ENCODE assay signal across 10 mouse cellular contexts in genomic region chr17:26999996-27000395, GRCm38 (mm10). TPM values are rescaled to one million over a fixed set of nuclear protein-coding genes. Genes with fewer than 3 reads are reported as not detected.
DNase-seq lines count a peak whose midpoint lies in the region; ATAC-seq and TF ChIP-seq lines count a peak whose summit lies in the region.
"Had no signal": no experiment of that assay in that cellular context is flagged by ENCODE, and none has a peak within 500 bp of the region (broad histone marks: within the 10 kb centered on the region; RNA-seq: fewer than 3 reads in every experiment).

No protein-coding gene starts in this region.

- H3K27ac ChIP-seq in embryonic facial prominence, embryonic 14.5 days (replicated peaks; ENCODE audit: low read depth, low read length): no peak overlapping the region
- H3K27ac ChIP-seq in embryonic facial prominence, embryonic 10.5 days (replicated peaks): no peak overlapping the region
- H3K27ac ChIP-seq in embryonic facial prominence, embryonic 15.5 days (replicated peaks): no peak overlapping the region
- H3K27ac ChIP-seq: forebrain, embryonic 12.5 days had no signal

- H3K4me3 ChIP-seq in embryonic facial prominence, embryonic 14.5 days (ENCODE audit: low read depth, low read length): no peak overlapping the region
- no peak overlapping the region for H3K4me3 ChIP-seq in embryonic facial prominence, embryonic 10.5 days
- no peak overlapping the region for H3K4me3 ChIP-seq in embryonic facial prominence, embryonic 15.5 days (replicated peaks)
- no peak overlapping the region for H3K4me3 ChIP-seq in myocyte
- H3K4me3 ChIP-seq: forebrain, embryonic 12.5 days had no signal

- H3K9ac ChIP-seq in embryonic facial prominence, embryonic 14.5 days (ENCODE audit: low read depth, low read length): no peak overlapping the region
- no peak overlapping the region for H3K9ac ChIP-seq in embryonic facial prominence, embryonic 15.5 days
- H3K9ac ChIP-seq: forebrain, embryonic 12.5 days had no signal

- peak; percentile 36 for DNase-seq in embryonic facial prominence, embryonic 14.5 days (ENCODE audit: low spot score)
- no peak for DNase-seq in embryonic facial prominence, embryonic 10.5 days (ENCODE audit: low spot score)
- DNase-seq in left cerebral cortex, postnatal 14 days (ENCODE audit: low spot score in 2 of 2): peak; percentile 57 to 69
- DNase-seq in left cerebral cortex, postnatal 36 days (ENCODE audit: low spot score in 2 of 2): no peak
- DNase-seq in natural killer cell, adult 2 months (ENCODE audit: low spot score in 2 of 2): no peak
- DNase-seq: layer of hippocampus, postnatal 36 days had no signal

- TF ChIP-seq POLR2A in myocyte (IDR thresholded peaks at IDR 0.05; ENCODE audit: insufficient read length, low read depth): no peak

- intact Hi-C loops in left cerebral cortex, postnatal 14 days (cut with DNase I): loop anchor here (5.0 kb wide), 1 partner anchor 822 kb away; the partner anchor contains the start of gene D17Wsu92e
- intact Hi-C loops in left cerebral cortex, postnatal 36 days (cut with DNase I): no loop called here

- H3ac ChIP-seq in myocyte (ENCODE audit: control insufficient read depth, insufficient read length): no peak overlapping the region

- WGBS in embryonic facial prominence, embryonic 14.5 days: 67% methylated on average over 12 of the region's 12 CpGs
- WGBS in embryonic facial prominence, embryonic 10.5 days: 78% methylated on average over 12 of the region's 12 CpGs
- 62% methylated on average over 12 of the region's 12 CpGs for WGBS in embryonic facial prominence, embryonic 15.5 days

- no peaks in the 10 kb centered on the region for H3K27me3 ChIP-seq in embryonic facial prominence, embryonic 14.5 days (replicated peaks; ENCODE audit: control insufficient read depth, insufficient read depth, low read length)
- peaks cover 4% of the 10 kb centered on the region for H3K27me3 ChIP-seq in embryonic facial prominence, embryonic 10.5 days (replicated peaks; ENCODE audit: low read depth, poor library complexity, severe bottlenecking)
- no peaks in the 10 kb centered on the region for H3K27me3 ChIP-seq in embryonic facial prominence, embryonic 15.5 days
- no peaks in the 10 kb centered on the region for H3K27me3 ChIP-seq in myocyte (ENCODE audit: control insufficient read depth, insufficient read depth, insufficient read length)

- no peaks in the 10 kb centered on the region for H3K79me2 ChIP-seq in myocyte (ENCODE audit: control insufficient read depth, insufficient read depth)

- no peaks in the 10 kb centered on the region for H3K9me3 ChIP-seq in embryonic facial prominence, embryonic 14.5 days (ENCODE audit: control insufficient read depth, low read length)
- 0 out of 2 replicates have a peak, but pooled peaks cover 4% of the 10 kb centered on the region for H3K9me3 ChIP-seq in embryonic facial prominence, embryonic 10.5 days
- H3K9me3 ChIP-seq in embryonic facial prominence, embryonic 15.5 days (replicated peaks): no peaks in the 10 kb centered on the region
- H3K9me3 ChIP-seq: forebrain, embryonic 12.5 days had no signal

- H3K4me2 ChIP-seq in embryonic facial prominence, embryonic 14.5 days (ENCODE audit: low read depth, low read length): no peak overlapping the region
- H3K4me2 ChIP-seq in embryonic facial prominence, embryonic 15.5 days (replicated peaks): peak overlapping the region; percentile 0; the same call in 1 of the 2 replicates
- peak overlapping the region; percentile 46 for H3K4me2 ChIP-seq in myocyte (ENCODE audit: low read depth)
- H3K4me2 ChIP-seq: forebrain, embryonic 12.5 days had no signal

- ATAC-seq in embryonic facial prominence, embryonic 14.5 days (ENCODE audit: low read depth): no peak
- no peak for ATAC-seq in embryonic facial prominence, embryonic 15.5 days (ENCODE audit: insufficient number of reproducible peaks, low FRiP score, low TSS enrichment, low read depth)
- no peak for ATAC-seq in erythroid progenitor cell, adult 5-6 weeks (replicated peaks; ENCODE audit: low FRiP score, poor library complexity, severe bottlenecking)

- H3K4me1 ChIP-seq in embryonic facial prominence, embryonic 14.5 days (ENCODE audit: control insufficient read depth, insufficient read depth, low read length): no peaks in the 10 kb centered on the region
- peaks cover 11% of the 10 kb centered on the region; the same call in 1 of the 2 replicates for H3K4me1 ChIP-seq in embryonic facial prominence, embryonic 10.5 days
- H3K4me1 ChIP-seq in embryonic facial prominence, embryonic 15.5 days: no peaks in the 10 kb centered on the region
- H3K4me1 ChIP-seq: forebrain, embryonic 12.5 days had no signal

- no peaks in the 10 kb centered on the region for H3K36me3 ChIP-seq in embryonic facial prominence, embryonic 14.5 days (ENCODE audit: control insufficient read depth, insufficient read depth, low read length)
- no peaks in the 10 kb centered on the region for H3K36me3 ChIP-seq in embryonic facial prominence, embryonic 10.5 days (replicated peaks)
- no peaks in the 10 kb centered on the region for H3K36me3 ChIP-seq in embryonic facial prominence, embryonic 15.5 days
- no peaks in the 10 kb centered on the region for H3K36me3 ChIP-seq in myocyte (ENCODE audit: control insufficient read depth, insufficient read depth)
- H3K36me3 ChIP-seq: forebrain, embryonic 12.5 days had no signal

TF ChIP-seq in myocyte, 11 proteins besides CTCF, POLR2A, EP300 and RAD21:
- TF ChIP-seq E2F4 (IDR thresholded peaks at IDR 0.05; ENCODE audit: insufficient read depth) (no peak), POLR2AphosphoS2 (IDR thresholded peaks at IDR 0.05; ENCODE audit: insufficient read length, low read depth) (no peak), SRF (IDR thresholded peaks at IDR 0.05; ENCODE audit: control insufficient read depth, insufficient read length, low read depth) (no peak), MYOG (IDR thresholded peaks at IDR 0.05; ENCODE audit: control insufficient read depth in 1 of 3, insufficient read depth in 1 of 3, insufficient read length in 2 of 3, low read depth in 2 of 3) (no peak), USF1 (IDR thresholded peaks at IDR 0.05; ENCODE audit: low read depth) (no peak), TCF3 (IDR thresholded peaks at IDR 0.05; ENCODE audit: insufficient read length, low read depth) (no peak), MAX (IDR thresholded peaks at IDR 0.05; ENCODE audit: low read depth) (no peak), MYOD1 (IDR thresholded peaks at IDR 0.05; ENCODE audit: control insufficient read depth in 1 of 3, insufficient read length in 2 of 3, low read depth in 2 of 3) (no peak), REST (IDR thresholded peaks at IDR 0.05; ENCODE audit: insufficient read depth, insufficient read length) (no peak), TCF12 (IDR thresholded peaks at IDR 0.05; ENCODE audit: insufficient read depth, poor library complexity, severe bottlenecking) (no peak), CEBPB (IDR thresholded peaks at IDR 0.05; ENCODE audit: insufficient read depth, poor library complexity, severe bottlenecking) (no peak)

RNA-seq across cellular contexts. Expression of gene Zbtb9, which starts 27.0 kb away (rescaled TPM):
- 9.0 and 9.1 TPM in 2 replicates for polyA plus RNA-seq in embryonic facial prominence, embryonic 14.5 days (2014; fragmentation: Nextera tagmentation; extraction: Ambion mirVana)
- 20.1 and 20.6 TPM in 2 replicates for polyA plus RNA-seq in embryonic facial prominence, embryonic 10.5 days (2016; fragmentation: Nextera tagmentation; extraction: Ambion mirVana)
- total RNA-seq in left cerebral cortex, postnatal 14 days (2021): 10 to 100 TPM; 16.1 to 16.3 TPM
- 10 to 100 TPM; 14.9 to 16.7 TPM for total RNA-seq in left cerebral cortex, postnatal 36 days (2021)
- polyA plus RNA-seq in embryonic facial prominence, embryonic 15.5 days (2015; fragmentation: Nextera tagmentation; extraction: Ambion mirVana): 13.8 and 15.6 TPM in 2 replicates
- 8.8 TPM for polyA plus RNA-seq in myocyte (2012; fragmentation: generic; extraction: Trizol)
- 1.4 TPM in 1 of 2 replicates, not detected in the other for total RNA-seq in erythroid progenitor cell, adult 5-6 weeks (2015; ENCODE audit: low replicate concordance)
- 7.1 and 8.1 TPM in 2 replicates for total RNA-seq in erythroid progenitor cell, adult 5-6 weeks (2017; ENCODE audit: low replicate concordance)

RNA-seq across cellular contexts. Expression of gene Bak1, which starts 28.8 kb away (rescaled TPM):
- polyA plus RNA-seq in embryonic facial prominence, embryonic 14.5 days (2014; fragmentation: Nextera tagmentation; extraction: Ambion mirVana): 9.0 and 9.8 TPM in 2 replicates
- 2.8 and 3.3 TPM in 2 replicates for polyA plus RNA-seq in embryonic facial prominence, embryonic 10.5 days (2016; fragmentation: Nextera tagmentation; extraction: Ambion mirVana)
- 10 to 100 TPM; 25.3 to 25.4 TPM for total RNA-seq in left cerebral cortex, postnatal 14 days (2021)
- total RNA-seq in left cerebral cortex, postnatal 36 days (2021): 10 to 100 TPM; 13.9 to 16.5 TPM
- 5.6 and 7.3 TPM in 2 replicates for polyA plus RNA-seq in embryonic facial prominence, embryonic 15.5 days (2015; fragmentation: Nextera tagmentation; extraction: Ambion mirVana)
- 113 TPM for polyA plus RNA-seq in myocyte (2012; fragmentation: generic; extraction: Trizol)
- total RNA-seq in erythroid progenitor cell, adult 5-6 weeks (2015; ENCODE audit: low replicate concordance): 32.7 and 36.0 TPM in 2 replicates
- total RNA-seq in erythroid progenitor cell, adult 5-6 weeks (2017; ENCODE audit: low replicate concordance): 11.4 and 12.5 TPM in 2 replicates

RNA-seq across cellular contexts. Expression of gene Itpr3, which starts 57.1 kb away (rescaled TPM):
- polyA plus RNA-seq in embryonic facial prominence, embryonic 14.5 days (2014; fragmentation: Nextera tagmentation; extraction: Ambion mirVana): 5.0 and 5.5 TPM in 2 replicates
- 2.3 and 4.0 TPM in 2 replicates for polyA plus RNA-seq in embryonic facial prominence, embryonic 10.5 days (2016; fragmentation: Nextera tagmentation; extraction: Ambion mirVana)
- total RNA-seq in left cerebral cortex, postnatal 14 days (2021): 1 to 10 TPM; 2.2 to 2.4 TPM
- total RNA-seq in left cerebral cortex, postnatal 36 days (2021): 1 to 10 TPM; 2.0 to 3.4 TPM
- 5.3 TPM in 2 replicates for polyA plus RNA-seq in embryonic facial prominence, embryonic 15.5 days (2015; fragmentation: Nextera tagmentation; extraction: Ambion mirVana)
- polyA plus RNA-seq in myocyte (2012; fragmentation: generic; extraction: Trizol): 22.2 TPM
- 1.3 and 9.0 TPM in 2 replicates for total RNA-seq in erythroid progenitor cell, adult 5-6 weeks (2015; ENCODE audit: low replicate concordance)
- 0.98 and 2.2 TPM in 2 replicates for total RNA-seq in erythroid progenitor cell, adult 5-6 weeks (2017; ENCODE audit: low replicate concordance)

RNA-seq across cellular contexts. Expression of gene Syngap1, which starts 58.9 kb away (rescaled TPM):
- polyA plus RNA-seq in embryonic facial prominence, embryonic 14.5 days (2014; fragmentation: Nextera tagmentation; extraction: Ambion mirVana): 1.4 and 2.6 TPM in 2 replicates
- polyA plus RNA-seq in embryonic facial prominence, embryonic 10.5 days (2016; fragmentation: Nextera tagmentation; extraction: Ambion mirVana): 1.4 and 1.6 TPM in 2 replicates
- 100 to 1,000 TPM; 594 to 653 TPM for total RNA-seq in left cerebral cortex, postnatal 14 days (2021)
- total RNA-seq in left cerebral cortex, postnatal 36 days (2021): 100 to 1,000 TPM; 419 to 475 TPM
- polyA plus RNA-seq in embryonic facial prominence, embryonic 15.5 days (2015; fragmentation: Nextera tagmentation; extraction: Ambion mirVana): 2.2 and 3.2 TPM in 2 replicates
- polyA plus RNA-seq in myocyte (2012; fragmentation: generic; extraction: Trizol): 5.2 TPM
- total RNA-seq in erythroid progenitor cell, adult 5-6 weeks (2015; ENCODE audit: low replicate concordance): 3.8 and 4.3 TPM in 2 replicates
- 11.7 and 14.4 TPM in 2 replicates for total RNA-seq in erythroid progenitor cell, adult 5-6 weeks (2017; ENCODE audit: low replicate concordance)

Comparison
In these comparisons a context has a peak if more than half of its experiments do, and no peak if none do; other contexts are left out.
1. DNase-seq: peak in embryonic facial prominence, embryonic 14.5 days (single experiment) and left cerebral cortex, postnatal 14 days (2 of 2); none in embryonic facial prominence, embryonic 10.5 days (single experiment), left cerebral cortex, postnatal 36 days (0 of 2) and natural killer cell, adult 2 months (0 of 2).
2. RNA of gene Bak1, which starts 28.8 kb away (polyA plus RNA-seq): 113 TPM in myocyte (single experiment); 9.0 to 9.8 TPM in embryonic facial prominence, embryonic 14.5 days, 5.6 to 7.3 TPM in embryonic facial prominence, embryonic 15.5 days and 2.8 to 3.3 TPM in embryonic facial prominence, embryonic 10.5 days; every median in the first group is over 10 times any median in the second.